Mouse (Mus musculus) lung, embryonic 16.5 days (tissue): ENCODE results near the gene Gnb1l. TPM values are rescaled to one million over a fixed set of nuclear protein-coding genes. Genes with fewer than 3 reads are reported as not detected.

Experiments
- ATAC-seq: fragments of 200-750 bp; cut with Nextera tagmentation; 2 replicates; pipeline ENCODE4 v1.8.0; 2017; ENCODE audit warnings: low read depth, mild to moderate bottlenecking, moderate library complexity
- H3K27ac ChIP-seq: fragments of 300-500 bp; sonication (generic); 2 replicates; pipeline ENCODE4 v1.5.1; 2014; ENCODE audit warnings: mild to moderate bottlenecking, control low read depth, low read length
- H3K27me3 ChIP-seq: fragments of 300-500 bp; sonication (generic); 2 replicates; pipeline ENCODE4 v1.6.1; 2014; ENCODE audit warnings: low read depth, low read length, mixed read lengths; ENCODE audit not compliant: control insufficient read depth, insufficient read depth
- H3K36me3 ChIP-seq: fragments of 300-500 bp; sonication (generic); 2 replicates; pipeline ENCODE4 v1.6.1; 2014; ENCODE audit warnings: low read length; ENCODE audit not compliant: control insufficient read depth, insufficient read depth
- H3K4me1 ChIP-seq: fragments of 300-500 bp; sonication (generic); replicated peaks from 2 replicates; pipeline ENCODE4 v1.6.1; 2014; ENCODE audit warnings: low read length, mixed read lengths; ENCODE audit not compliant: control insufficient read depth, insufficient read depth
- H3K4me2 ChIP-seq: fragments of 300-500 bp; sonication (generic); 2 replicates; pipeline ENCODE4 v1.6.1; 2014; ENCODE audit warnings: low read depth, low read length, control low read depth
- H3K4me3 ChIP-seq: fragments of 300-500 bp; sonication (generic); 2 replicates; pipeline ENCODE4 v1.5.1; 2014; ENCODE audit warnings: mild to moderate bottlenecking, low read length, control low read depth
- H3K9ac ChIP-seq: fragments of 300-500 bp; sonication (generic); 2 replicates; pipeline ENCODE4 v1.6.1; 2014; ENCODE audit warnings: low read length, control low read depth
- H3K9me3 ChIP-seq: fragments of 300-500 bp; sonication (generic); 2 replicates; pipeline ENCODE4 v1.6.1; 2016; ENCODE audit warnings: low read length; ENCODE audit not compliant: control insufficient read depth
- WGBS: fragments of 180-500 bp; shearing (Covaris S2); extraction: QIAGEN DNeasy Blood & Tissue Kit; methylation state at CpG from one replicate; pipeline ENCODE4 v1.1.7; 2014; 5-methylcytosine and 5-hydroxymethylcytosine counted together
- polyA plus RNA-seq: library from polyadenylated mRNA; unstranded; fragments of >200 nt; fragmentation: Nextera tagmentation; extraction: Ambion mirVana; gene quantifications from 2 replicates; pipeline ENCODE4 v1.2.1, GENCODE M21; 2015

Gene Gnb1l
- polyA plus RNA-seq, 1 experiment from 2014 or later, result 14.1 TPM

DNA sequence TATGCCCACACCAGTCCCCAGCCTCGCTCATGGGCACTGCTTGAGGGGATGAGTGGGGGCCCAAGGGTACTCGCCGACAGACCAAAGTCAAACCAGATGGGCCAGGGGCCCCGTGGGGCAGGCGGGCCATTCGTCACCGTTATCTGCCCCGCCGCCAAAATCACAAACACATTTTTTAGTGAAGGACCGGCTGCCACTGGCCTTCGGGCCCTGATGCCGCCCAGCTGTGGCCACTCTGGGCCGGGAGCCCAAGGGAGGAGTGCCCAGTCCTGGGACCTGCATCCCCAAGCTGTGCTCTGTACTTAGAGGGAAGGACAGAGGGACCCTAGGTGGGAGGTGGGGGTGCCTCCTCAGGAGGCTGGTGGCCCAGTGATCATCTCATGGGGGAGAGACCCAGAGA lies 113.2 kb downstream of the Gnb1l start:
- peak; percentile 46 for ATAC-seq
- no peaks in the 10 kb centered on the region; the same call in 1 of the 2 replicates for H3K27me3 ChIP-seq
- no peak overlapping the region for H3K9ac ChIP-seq
- H3K4me1 ChIP-seq, result peaks cover 14% of the 10 kb centered on the region
- H3K27ac ChIP-seq, result no peak overlapping the region
- no peaks in the 10 kb centered on the region for H3K36me3 ChIP-seq
- no peak overlapping the region for H3K4me2 ChIP-seq
- WGBS, result 21% methylated on average over 13 of the region's 13 CpGs
- H3K9me3 ChIP-seq, result no peaks in the 10 kb centered on the region
- no peak overlapping the region for H3K4me3 ChIP-seq

DNA sequence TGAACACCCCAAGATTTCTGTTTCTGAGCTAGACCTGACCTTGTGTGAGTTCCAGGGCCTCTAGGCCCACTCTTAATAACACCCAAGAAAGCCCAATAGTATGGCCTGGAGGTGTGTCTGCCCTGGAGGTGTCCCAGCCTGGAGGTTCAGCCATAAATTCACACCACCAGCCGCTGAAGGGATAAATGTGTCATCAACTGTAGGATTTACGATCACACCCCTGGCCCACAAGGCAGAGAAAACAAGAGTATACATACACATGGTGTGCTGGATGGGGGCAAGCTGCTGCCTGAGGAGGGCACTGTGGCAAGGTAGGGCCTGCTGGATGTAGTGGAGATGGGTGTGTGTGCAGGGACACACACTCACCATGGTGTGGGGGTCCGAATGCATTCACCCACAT lies 114.8 kb downstream of the Gnb1l start:
- no peak overlapping the region for H3K9ac ChIP-seq
- H3K4me2 ChIP-seq, result no peak overlapping the region
- H3K4me3 ChIP-seq, result no peak overlapping the region
- no peak overlapping the region for H3K27ac ChIP-seq
- H3K27me3 ChIP-seq, result peaks cover 3% of the 10 kb centered on the region; the same call in 1 of the 2 replicates
- peaks cover 14% of the 10 kb centered on the region for H3K4me1 ChIP-seq
- H3K9me3 ChIP-seq, result no peaks in the 10 kb centered on the region
- no peaks in the 10 kb centered on the region for H3K36me3 ChIP-seq
- no peak for ATAC-seq
- 69% methylated on average over 3 of the region's 3 CpGs for WGBS

Other genes with a start within 250 kb of the Gnb1l start
- 459 and 514 TPM in 2 replicates for gene Ranbp1, start 250.0 kb upstream of the Gnb1l start, polyA plus RNA-seq
- 1.8 and 2.8 TPM in 2 replicates for gene Gm49776, start 240.4 kb upstream of the Gnb1l start, polyA plus RNA-seq
- 26.6 and 28.8 TPM in 2 replicates for gene Dgcr8, start 209.5 kb upstream of the Gnb1l start, polyA plus RNA-seq
- gene Tango2, start 150.6 kb upstream of the Gnb1l start, polyA plus RNA-seq, result 27.0 and 28.7 TPM in 2 replicates
- gene Arvcf, start 150.5 kb upstream of the Gnb1l start, polyA plus RNA-seq, result 34.0 and 36.7 TPM in 2 replicates
- gene Txnrd2, start 72.3 kb upstream of the Gnb1l start, polyA plus RNA-seq, result 22.0 and 22.1 TPM in 2 replicates
- gene Comt, start 71.9 kb upstream of the Gnb1l start, polyA plus RNA-seq, result 124 and 125 TPM in 2 replicates
- gene Rtl10, start 188 bp downstream of the Gnb1l start, polyA plus RNA-seq, result 4.0 and 4.5 TPM in 2 replicates
- gene Tbx1, start 92.0 kb downstream of the Gnb1l start, polyA plus RNA-seq, result 5.5 and 6.2 TPM in 2 replicates
- 2.0 and 2.2 TPM in 2 replicates for gene Gp1bb, start 123.7 kb downstream of the Gnb1l start, polyA plus RNA-seq
- gene Gm49601, start 127.7 kb downstream of the Gnb1l start, polyA plus RNA-seq, result 3.6 and 4.2 TPM in 2 replicates
- 21.1 and 22.2 TPM in 2 replicates for gene Sept5, start 131.2 kb downstream of the Gnb1l start, polyA plus RNA-seq